Mouse (Mus musculus) stomach, postnatal 0 days (tissue): ENCODE measurements around the gene Trp53rkb.

Experiments
- CTCF ChIP-seq: IDR thresholded peaks from 2 replicates; pipeline ENCODE4 v1.5.1; 2016; ENCODE audit warnings: antibody characterized with exemption, low read depth, mild to moderate bottlenecking, moderate library complexity
- EP300 ChIP-seq: optimal IDR thresholded peaks from 2 replicates; pipeline ENCODE3; 2016; ENCODE audit warnings: antibody characterized with exemption

- TF ChIP-seq EP300 (no peak), CTCF (no peak)
Measured at GRCm38 (mm10) chr2:166775357-166775893, 16.9 kb upstream of the Trp53rkb start.
